Mouse (Mus musculus): ENCODE results near the gene Olfr1168.
"Not testable (repeated sequence)": the region's sequence is repeated elsewhere in the genome, so short reads cannot be mapped to it uniquely, and the experiment has no call there.

The Olfr1168 gene

DNA sequence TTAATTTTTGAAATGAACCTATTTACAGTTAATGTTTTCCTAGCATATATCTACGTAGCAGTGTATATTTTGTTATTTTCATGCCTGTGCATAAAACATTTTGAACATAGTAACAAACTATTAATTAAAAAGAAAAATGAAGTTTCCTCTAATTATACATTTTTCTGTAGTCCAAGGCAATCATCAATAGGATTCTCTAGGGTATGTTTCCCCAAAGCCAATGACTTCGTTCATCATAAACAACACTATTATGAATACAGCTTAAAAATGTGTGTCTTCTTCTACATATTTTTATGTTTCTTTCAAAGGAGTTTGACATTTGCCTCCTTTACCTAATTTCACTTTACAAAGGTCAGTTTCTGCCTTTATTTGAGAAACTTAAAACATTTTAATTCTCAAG lies at the start of gene Olfr1168:
Gene Olfr1168 (plus strand): TSS at position 301 of the 400 bp plus-strand sequence.
- DNase-seq: no peak

GRCm38 (mm10) chr2:88155093-88155492 lies 26.6 kb upstream of the Olfr1168 start, which contains the start of gene Olfr1167:
TSS of gene Olfr1167 (minus strand) at chr2:88155193.
- DNase-seq: not testable (repeated sequence)

DNA sequence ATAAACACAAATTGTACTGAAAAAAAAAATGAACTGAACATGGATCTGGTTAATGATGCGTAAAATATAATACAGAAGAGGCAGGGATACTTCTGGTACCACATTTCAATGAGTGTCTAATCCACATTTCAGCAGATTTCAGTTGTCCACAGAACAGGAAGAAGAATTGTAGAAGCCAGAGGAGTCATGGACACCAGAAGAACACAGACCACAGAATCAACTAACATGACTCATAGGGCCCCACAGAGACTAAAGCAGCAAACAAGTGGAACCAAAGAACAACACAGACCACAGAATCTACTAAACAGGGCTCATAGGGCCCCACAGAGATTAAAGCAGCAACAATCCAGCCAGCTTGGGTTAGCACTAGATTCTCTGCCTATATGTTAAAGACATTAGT lies 39.1 kb downstream of the Olfr1168 start:
- DNase-seq: no peak

- no peak for DNase-seq
These were observed 46.6 kb downstream of the Olfr1168 start, which contains the start of gene Olfr1170 for GRCm38 (mm10) chr2:88228234-88228633. TSS of gene Olfr1170 (minus strand) at chr2:88228334.
